Mouse (Mus musculus): Measurements from ENCODE around the gene 4933428G20Rik.

4933428G20Rik gene

DNA sequence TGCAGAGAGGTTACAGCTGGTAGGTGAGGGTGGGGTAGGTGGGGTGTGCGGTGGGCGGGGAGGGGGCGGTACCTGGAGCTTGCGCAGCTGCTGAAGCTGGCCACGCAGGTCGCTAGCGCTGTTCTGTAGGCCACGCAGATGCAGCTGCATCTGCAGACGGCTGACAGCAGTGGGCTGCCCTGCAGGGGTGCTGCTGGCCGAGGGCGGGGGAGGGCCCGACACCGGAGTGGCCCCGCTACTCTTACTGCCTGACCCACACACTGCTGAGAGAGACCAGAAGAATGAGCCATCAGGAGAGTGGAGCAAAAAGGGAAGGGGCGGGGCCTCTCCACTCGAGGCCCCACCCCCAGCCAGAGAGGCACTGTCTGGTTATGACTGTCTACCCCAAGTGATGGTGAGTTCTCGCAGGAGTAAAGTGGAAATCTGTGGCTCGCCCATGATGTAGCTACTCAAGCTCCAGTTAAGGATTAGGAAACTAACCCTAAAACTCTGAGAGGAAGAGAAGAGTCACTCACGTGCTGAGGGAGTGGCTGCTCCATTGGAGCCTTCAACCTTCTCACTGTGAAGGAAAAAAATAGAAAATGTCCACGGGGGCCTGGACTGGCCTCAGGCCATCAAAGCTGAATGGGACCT is 32.9 kb upstream of the 4933428G20Rik start:
- CTCF ChIA-PET, result no interaction called here

DNA sequence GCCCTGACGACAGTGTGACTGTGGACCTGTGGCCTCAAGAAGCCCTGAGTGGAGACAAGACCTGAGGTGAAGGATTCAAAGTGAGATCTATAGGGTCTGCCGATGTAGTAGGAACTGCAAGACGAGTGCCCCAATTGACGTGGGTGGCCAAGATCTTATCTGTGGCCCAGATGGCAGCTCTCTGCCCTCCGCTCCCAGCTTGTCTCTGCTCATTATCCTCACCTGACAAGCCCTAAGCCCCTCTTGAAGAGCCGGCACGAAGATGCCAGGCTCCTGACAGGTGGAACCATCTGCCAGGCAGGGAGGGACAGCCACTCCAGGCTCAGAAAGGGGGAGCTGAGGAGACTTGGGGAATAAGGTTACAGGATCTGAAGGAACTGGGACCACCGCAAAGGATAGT is 32.2 kb upstream of the 4933428G20Rik start:
- CTCF ChIA-PET, result interaction anchor here (0.5 to 1.0 kb wide), 2 partner anchors 44 to 1781 kb away, joined by 3 to 4 read pairs; partner anchors contain the start of gene Srcin1

DNA sequence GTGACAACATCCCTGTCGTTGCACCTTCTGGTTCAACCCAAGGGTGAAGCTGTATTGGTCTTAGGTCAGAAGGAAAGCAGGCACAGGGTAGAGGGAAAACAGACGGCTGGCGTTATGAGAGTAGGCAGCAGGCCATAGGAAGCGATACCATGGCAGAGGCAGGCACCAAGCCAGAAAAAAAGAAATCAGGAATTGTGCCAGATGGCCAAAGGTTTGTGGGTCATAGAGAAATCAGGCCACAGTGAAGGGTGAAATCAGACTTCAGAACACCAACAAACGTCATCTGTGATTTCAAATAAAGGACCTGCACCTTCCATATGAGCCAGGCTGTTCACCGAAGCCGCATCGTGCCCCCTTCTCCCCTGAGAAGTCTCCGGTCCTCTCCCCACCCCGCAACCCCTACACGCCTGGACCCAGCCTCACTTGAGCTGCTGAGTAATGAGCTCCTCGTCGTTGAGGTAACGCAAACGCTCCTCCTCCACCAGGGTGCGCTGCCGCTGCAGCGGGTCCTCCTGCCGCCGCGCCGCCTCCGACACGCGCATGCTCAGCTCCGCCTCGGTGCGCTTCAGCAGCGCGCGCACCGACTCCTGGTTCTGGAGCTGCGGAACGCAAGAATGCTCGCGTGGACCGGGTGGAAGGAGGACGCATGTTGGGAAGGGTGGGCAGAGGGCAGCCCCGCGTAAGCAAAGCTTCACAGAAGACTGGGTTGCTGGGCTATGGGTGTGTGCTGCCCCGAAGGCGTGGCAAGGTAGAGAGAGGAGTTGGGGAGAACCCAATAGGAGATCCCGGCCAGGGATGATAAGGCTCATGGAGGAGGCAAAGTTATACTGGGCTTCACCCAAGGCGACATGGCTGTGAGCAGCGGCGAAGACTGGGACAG is 31.5 kb upstream of the 4933428G20Rik start:
- CTCF ChIA-PET, result interaction anchor here (0.5 to 1.0 kb wide), 2 partner anchors 44 to 1780 kb away, joined by 3 to 4 read pairs; partner anchors contain the start of gene Srcin1

DNA sequence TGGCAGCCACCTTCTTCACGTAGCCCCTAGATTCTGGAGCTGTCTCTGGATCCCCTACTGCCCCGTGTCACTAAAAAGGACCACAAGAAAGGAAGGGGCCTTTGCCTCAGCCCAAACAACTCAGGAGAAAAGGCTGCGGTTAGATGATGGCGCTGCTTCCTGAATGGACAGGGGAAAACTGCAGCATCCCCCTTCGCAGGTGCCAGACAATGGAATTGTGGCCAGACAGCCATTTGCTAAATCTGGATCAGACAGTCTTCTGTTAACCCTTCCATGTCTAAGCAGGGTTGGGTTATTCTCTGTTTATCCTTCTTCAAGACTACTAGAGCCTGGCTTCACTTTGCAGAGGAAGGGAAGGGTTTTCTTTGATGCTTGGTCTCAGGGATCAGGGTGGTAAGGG is 30.8 kb upstream of the 4933428G20Rik start:
- CTCF ChIA-PET, result no interaction called here

DNA sequence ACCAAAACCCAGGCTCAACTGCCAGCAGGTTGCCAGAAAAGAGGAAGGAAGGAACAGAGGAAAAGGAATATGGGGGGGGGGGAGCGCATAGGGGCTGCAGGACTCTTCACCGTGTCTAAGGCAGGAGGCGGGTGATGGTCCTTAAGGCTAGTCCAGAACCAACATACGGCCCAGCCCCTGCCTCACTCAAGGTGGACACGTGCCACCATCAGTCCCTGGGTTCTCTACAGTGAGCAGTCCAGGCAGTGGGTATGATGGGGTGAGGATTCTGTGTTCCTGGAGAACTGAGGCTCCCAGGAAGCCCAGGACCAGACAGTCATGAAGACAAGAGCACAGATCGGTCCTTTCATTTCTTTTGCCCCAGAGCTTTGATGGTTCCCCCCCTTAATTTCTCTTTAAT is 29.9 kb upstream of the 4933428G20Rik start:
- CTCF ChIA-PET, result interaction anchor here (0.8 kb wide), 1 partner anchor 404 kb away, joined by 18 read pairs; no protein-coding TSS in a partner anchor

DNA sequence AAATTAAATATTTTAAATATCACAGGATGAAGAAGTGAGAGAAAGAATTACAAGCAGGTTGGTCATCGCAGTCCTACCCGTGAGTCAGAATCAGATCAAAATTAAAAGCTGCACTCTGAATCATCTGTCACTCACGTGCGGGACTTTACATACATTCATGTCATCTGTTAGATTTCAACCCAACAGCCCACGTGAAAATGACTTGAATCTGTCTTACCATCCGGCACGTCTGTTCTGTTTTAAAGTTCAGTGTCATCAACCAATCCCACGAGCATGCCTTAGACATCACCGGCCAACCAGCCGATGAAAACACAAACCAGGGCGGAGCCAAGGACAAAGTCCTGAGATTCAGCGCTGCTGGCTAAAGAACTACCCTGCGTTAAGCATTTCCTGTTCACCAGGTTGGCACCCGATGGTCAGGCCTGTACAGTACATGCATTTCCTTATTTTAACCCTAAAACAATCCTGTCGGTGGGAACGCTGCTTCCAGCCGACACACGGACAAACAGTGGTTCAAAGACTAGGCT is 28.2 kb upstream of the 4933428G20Rik start:
- CTCF ChIA-PET, result no interaction called here

DNA sequence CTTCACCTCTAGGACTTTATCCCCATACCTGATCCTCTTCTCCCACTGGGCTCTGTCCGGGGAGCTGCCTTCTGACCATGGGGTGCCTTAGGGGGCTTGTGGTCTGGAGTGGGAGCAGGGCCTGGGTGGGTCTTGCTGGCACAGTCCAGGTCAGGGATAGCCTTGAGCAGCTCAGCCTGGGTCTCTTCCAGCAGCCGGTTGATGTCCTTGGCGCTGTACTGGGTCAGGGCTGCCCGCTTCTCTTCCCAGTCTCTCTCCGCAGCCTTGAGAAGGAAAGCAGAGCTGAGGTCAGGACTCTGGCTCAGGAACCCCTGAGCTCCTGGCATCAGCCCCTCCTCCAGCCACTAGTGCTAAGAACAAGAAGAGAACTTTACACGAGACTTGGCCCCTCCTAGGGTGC is 25.2 kb upstream of the 4933428G20Rik start:
- CTCF ChIA-PET, result interaction anchor here (0.7 to 0.8 kb wide), 2 partner anchors 27 to 87 kb away, joined by 4 read pairs; no protein-coding TSS in a partner anchor

DNA sequence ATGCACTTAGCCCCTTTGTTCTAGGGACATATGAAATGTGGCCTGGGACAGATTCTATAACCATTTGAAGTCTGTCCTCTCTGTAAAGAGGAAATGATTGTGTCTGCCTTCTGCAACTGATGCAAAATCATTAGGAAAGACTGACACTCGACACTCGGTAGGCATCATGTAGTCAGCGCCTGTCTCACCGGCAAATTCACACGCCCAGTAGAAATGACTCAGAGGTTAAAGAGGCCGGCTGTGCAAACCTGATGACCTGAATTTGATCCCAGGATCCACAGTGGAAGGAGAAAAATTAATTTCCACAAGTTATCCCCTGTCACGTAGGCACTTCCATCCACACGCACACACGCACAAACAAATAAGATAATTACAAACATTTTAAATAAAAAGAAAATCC is 24.2 kb upstream of the 4933428G20Rik start:
- CTCF ChIA-PET, result no interaction called here

DNA sequence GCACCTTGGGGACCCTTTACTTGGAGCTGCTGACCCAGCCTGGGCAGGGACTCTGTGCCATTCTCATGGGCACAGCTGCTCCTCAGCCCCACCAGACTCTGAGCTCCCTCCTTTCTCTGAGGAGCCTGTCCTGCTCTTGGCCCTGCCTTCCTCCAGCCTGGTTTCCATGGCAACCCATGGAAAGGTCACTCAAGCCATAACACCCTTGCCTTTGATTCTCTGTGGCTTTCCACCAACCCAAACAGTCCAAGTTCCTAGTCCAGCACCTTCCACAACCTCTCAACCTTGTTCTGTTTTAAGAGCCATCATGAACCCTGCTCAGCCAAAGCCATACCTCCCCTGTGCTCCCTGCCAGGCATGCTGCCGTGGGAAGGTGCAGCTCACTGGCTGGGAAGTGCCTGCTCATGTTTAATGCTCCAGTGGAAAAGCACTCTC is 23.7 kb upstream of the 4933428G20Rik start:
- CTCF ChIA-PET, result no interaction called here

DNA sequence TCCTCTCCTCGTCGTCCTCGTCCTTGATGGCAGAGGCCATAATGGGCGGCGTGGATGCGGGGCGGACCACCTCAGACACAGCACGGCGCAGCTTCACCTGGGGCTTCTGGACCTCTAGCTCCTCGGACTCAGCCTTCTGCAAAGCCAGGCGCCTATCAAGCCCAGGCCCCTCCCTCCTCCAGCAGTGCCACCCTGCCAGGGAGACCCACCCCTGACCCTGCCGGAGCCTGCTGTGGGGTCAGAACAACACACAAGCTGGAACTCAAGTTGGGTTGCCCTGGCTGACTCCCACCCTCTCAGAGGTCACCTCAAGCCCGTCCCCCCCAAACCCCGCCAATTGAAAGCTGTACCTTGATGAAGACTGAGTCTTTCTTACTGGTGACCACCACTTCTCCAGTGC is 23.0 kb upstream of the 4933428G20Rik start:
- CTCF ChIA-PET, result no interaction called here

DNA sequence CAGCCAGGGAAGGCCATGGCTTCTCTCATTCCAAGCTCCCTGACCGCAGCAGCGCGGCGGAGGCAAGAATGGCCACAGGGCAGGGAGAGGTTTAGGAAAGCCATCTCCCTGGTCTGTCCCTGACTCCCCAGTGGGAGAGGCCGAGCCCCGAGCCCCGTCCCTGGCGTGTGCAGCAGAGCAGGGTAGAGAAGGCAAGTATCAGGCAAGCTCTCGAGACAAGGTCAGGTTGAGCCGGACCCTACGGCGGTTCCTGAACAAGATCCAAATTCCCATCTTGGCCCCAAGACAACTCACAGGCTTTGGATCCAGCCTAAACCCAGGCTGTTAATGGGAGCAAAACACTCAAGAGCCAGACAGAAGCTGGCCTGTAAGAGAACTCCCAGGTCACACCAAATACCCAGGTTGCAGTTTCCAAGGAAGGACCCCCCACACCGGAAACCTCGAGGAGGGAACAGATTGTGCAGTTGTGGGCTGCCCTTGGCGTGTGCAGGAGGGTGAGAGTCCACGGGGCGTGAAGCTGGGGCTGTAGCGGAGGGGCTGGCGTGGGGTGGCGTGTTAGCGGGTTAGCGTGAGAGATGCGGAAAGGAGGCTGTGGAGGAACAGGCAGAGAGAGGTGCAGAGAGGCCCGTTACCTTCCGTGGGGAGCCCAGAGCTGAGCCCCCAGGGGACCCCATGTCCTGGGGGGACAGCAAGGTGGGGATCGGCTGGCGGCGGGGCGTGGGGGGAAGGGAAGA is 21.8 kb upstream of the 4933428G20Rik start:
- CTCF ChIA-PET, result no interaction called here

DNA sequence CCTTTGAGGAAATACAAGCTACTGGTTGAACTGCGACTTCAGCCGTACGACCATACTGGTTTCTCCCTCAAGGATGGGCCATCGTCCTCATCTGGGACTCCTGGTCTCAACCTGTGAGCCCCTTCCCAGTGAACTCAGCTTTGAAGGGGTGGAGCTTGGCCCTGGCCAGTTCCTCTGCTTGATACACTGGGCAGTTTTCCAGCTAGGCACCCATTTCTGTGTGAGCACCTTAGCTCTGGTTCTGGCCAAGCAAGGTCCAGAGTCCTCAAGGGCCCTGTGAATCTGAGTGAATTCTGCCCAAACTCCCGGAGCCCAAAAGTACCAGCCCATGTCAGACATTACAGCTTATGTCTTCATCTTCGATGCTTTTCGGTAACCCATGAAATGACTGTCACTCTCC is 20.4 kb upstream of the 4933428G20Rik start:
- CTCF ChIA-PET, result no interaction called here

DNA sequence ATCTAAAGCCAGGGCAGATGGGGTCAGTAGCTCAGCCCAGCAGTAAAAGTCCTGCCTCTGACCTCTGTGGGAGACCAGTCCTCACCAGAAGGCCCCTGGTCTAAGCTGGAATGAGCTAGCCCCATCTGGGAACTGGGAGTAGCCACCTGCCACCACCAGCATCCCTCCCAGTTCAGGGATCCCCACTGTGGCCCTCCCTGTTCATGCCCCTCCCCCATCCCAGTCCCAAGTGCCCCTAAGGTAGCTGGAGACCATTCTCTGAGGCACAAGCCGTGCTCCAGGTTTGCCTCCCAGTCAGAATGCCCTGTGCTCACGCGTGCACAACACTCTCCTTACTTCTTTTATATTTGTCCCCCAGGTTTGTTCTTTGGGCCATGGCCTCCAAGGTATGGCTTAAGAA is 12.9 kb upstream of the 4933428G20Rik start:
- CTCF ChIA-PET, result no interaction called here

DNA sequence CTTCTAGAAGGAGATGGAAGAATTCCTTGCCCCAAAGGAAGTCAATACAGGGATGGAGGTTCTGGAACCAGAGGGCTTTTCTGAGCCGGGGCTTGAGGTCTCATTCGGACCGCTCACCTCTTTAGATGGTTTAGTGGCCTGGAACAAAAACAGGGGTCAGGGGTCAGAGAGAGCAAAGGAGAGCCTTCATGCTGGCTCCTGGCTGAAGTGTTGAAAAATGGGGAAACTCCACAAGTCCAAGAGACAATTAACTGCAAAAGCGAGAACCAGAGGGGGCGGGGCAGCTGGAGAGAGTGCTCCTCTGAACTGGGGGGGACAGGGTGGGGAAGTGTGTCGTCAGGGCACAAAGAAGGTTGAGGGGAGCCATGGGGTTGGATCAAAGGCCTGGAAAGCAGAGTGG is 12.4 kb upstream of the 4933428G20Rik start:
- CTCF ChIA-PET, result interaction anchor here (0.6 kb wide), 1 partner anchor 92 kb away, joined by 4 read pairs; no protein-coding TSS in a partner anchor

DNA sequence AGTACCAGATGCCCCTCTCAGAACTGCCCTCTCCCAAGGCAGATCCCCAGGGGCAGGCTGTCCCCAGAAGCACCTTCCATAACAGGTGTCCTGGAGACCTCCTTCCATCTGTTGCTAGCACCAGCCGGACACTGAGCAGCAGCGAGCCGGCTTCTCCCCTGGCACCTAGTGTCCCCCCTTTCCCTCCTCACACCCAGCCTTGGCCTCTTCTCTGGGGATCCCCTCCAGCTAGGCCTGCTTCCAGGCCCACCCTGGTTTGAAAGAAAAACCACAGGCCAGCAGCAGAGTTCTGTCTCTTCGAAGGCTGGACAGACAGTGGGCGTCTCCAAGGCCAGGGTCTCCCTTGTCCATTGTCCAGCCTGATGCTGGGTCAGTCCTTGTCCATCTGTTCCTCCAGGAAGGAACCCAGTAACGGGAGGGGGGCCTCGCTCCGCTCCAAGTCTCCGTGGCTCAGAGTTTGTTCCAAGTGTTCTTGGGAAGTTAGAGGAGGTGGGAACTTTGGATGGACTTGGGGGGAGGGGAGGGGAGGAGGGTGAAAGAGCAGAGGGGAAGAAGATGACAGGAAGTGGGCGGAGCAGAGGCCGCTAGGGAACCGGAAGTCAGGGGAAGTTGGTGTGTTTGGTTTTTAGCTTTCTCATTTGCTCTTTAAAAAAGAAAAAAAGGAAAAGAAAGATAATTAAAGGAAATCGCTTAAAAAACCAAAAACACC is 11.7 kb upstream of the 4933428G20Rik start:
- CTCF ChIA-PET, result interaction anchor here (0.6 kb wide), 2 partner anchors 93 to 1443 kb away, joined by 3 to 4 read pairs; no protein-coding TSS in a partner anchor

DNA sequence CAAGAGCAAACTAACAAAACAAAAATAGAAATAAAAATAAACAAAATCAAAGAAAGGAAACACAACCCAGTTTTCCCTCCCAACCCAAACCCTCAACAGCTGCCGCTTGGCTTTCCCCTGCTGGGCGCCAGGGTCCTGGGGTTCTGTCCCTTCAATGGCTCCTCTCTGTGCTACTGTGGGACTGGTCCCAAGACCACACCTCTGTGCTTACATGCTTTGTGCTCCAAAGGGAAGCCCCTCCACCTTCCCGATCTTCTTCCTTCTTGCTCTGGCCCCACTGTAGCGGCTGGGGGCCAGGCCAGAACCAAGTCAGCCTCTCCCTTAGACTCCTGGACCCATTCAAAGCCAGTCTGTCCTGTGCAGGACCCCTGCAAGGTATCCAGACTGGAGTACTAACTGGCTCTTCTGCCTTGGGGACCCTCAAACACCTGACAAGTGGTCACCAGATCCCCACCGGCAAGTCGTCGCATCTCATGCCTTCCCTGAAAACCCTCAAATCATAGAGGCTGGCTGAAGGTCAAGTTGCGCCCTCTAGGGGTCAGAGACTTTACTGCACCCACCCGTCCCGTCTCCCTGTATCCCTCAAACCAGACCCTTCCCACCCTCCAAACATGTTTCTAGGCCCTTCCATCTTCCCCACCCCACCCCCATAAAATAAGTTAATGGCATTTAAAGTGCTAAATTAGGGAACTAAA is 11.0 kb upstream of the 4933428G20Rik start:
- CTCF ChIA-PET, result interaction anchor here (0.6 to 0.7 kb wide), 3 partner anchors 34 to 1443 kb away, joined by 3 to 8 read pairs (median 4); no protein-coding TSS in a partner anchor

DNA sequence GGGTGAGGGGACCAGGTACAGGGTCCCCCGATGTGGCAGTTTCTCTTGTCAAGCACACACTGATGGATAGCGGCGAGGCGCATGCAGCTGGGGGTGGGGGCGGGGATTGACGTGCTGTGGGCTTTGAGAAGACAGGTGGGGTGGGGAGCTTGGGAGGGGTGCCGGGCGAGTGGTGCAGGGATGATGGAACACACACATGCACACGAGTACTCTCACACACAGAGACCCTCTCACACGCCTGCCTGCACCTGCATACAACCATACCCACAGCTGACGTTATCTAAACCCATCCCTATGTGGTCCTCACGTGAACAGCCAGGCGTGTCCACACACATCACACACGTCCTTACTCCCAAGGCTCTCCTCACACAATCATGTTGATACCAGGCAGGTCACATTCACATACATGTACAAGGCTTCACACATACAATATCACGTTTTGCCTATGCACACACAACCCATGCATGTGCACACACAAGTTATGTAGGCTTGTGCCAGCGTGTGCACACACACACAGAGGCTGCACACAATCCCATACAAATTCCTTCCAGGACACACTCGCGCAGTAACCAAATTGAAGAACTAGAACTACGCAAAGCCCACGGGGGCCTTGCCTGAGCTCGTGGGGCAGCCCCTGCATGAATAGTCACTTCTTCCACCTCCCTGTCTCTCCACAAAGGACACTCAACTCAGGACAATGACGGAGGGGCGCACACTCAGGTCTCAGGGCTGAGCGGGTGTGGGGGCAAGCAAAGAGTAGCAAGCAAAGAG is 9.8 kb upstream of the 4933428G20Rik start:
- CTCF ChIA-PET, result no interaction called here

DNA sequence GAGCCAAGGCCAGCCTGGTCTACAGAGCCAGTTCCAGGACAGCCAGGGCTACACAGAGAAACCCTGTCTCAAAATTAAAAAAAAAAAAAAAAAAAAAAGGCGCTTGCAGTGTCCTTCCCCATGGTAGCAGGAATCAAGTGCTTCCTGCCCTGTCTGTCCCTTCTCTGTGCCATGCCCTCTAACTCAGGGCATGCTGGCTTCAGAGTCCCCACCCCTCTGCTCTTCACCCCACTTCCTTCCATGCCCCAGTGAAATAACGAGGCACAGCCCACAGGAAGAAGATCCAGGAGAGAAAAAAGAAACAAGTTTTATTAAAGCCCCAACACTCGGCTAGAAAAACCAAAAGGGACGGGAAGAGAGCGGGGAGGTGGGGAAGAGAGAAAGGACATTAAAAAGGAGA is 8.9 kb upstream of the 4933428G20Rik start:
- CTCF ChIA-PET, result no interaction called here

DNA sequence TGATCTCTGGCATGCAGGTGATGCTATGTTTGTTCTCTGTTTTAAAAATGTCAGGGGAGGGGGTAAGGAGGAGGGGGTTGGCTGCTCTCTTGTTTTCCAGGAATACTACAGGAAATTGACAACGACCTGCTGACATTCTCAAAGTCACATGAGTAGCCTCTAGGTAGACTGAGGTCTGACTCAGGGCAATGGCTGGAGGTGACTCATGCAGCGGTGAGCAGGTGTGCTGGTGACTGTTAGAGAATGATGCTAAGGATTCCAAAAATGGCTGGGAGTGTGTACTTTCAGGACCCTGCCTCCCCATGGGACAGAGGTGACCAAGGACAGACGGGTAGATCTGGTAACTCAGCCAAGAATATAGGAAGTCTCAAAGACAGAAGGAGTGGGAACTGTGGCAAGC is 8.1 kb upstream of the 4933428G20Rik start:
- CTCF ChIA-PET, result no interaction called here

DNA sequence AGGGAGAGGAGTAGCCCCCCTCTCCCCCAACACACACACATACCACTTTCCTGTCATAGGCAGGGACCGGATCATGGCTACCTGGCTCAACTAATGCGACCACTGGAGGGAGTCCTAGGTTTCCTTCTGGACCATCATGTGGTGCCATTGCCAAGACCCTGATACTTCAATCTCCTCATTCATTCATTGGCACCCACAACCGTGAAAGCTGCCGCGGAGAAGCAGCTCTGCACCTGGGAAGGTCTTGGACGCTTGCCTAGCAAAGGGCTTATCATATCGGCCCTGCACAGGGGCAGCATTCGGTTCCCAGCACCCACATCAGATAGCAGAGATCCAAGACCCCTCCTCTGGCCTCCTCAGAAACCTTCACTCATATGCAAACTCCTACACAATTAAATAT is 6.2 kb upstream of the 4933428G20Rik start:
- CTCF ChIA-PET, result interaction anchor here (0.7 kb wide), 1 partner anchor 460 kb away, joined by 3 read pairs; no protein-coding TSS in a partner anchor
